Mouse (Mus musculus) thymus, postnatal 25 days (tissue): ENCODE measurements around the gene Vdac2.

Experiments
- DNase-seq: peaks from one replicate; pipeline ENCODE4 v3.0.0; 2022

Gene Vdac2

GRCm38 (mm10) chr14:21853456-21854109 lies 28.5 kb downstream of the Vdac2 start:
- DNase-seq, result peak; percentile 77

GRCm38 (mm10) chr14:21854271-21854670 lies 29.2 kb downstream of the Vdac2 start:
- DNase-seq, result no peak

GRCm38 (mm10) chr14:21855961-21856360 lies 30.9 kb downstream of the Vdac2 start:
- DNase-seq, result no peak

GRCm38 (mm10) chr14:21856886-21857285 lies 31.8 kb downstream of the Vdac2 start:
- DNase-seq, result no peak

GRCm38 (mm10) chr14:21866291-21866690 lies 41.3 kb downstream of the Vdac2 start:
- DNase-seq, result no peak

GRCm38 (mm10) chr14:21866816-21867215 lies 41.8 kb downstream of the Vdac2 start:
- no peak for DNase-seq

GRCm38 (mm10) chr14:21890430-21890829 lies 65.4 kb downstream of the Vdac2 start:
- no peak for DNase-seq

- DNase-seq, result no peak
Observed at GRCm38 (mm10) chr14:21891581-21892340, 66.7 kb downstream of the Vdac2 start.

- DNase-seq, result no peak
Observed at GRCm38 (mm10) chr14:21892341-21892659, 67.3 kb downstream of the Vdac2 start.
